Mouse (Mus musculus) olfactory bulb, adult 2 months (tissue): ENCODE measurements around the gene Haus4.

Source experiments
- CTCF ChIP-seq: fragments of 200-500 bp; IDR thresholded peaks from 2 replicates; pipeline ENCODE4 v1.5.1; 2012; ENCODE audit warnings: low read depth, mild to moderate bottlenecking, low read length, moderate library complexity; ENCODE audit not compliant: insufficient read depth
- POLR2A ChIP-seq: fragments of 200-500 bp; IDR thresholded peaks from 2 replicates; pipeline ENCODE4 v1.6.1; 2012; ENCODE audit warnings: mild to moderate bottlenecking, low read depth, low read length, moderate library complexity; ENCODE audit not compliant: insufficient read depth

- TF ChIP-seq CTCF (no peak), POLR2A (no peak)
Measured at GRCm38 (mm10) chr14:54577089-54577982, 22.9 kb upstream of the Haus4 start, which contains the start of gene Ajuba.
